Mouse (Mus musculus) liver, postnatal 0 days (tissue): ENCODE results near the gene Foxb2. TPM values are rescaled to one million over a fixed set of nuclear protein-coding genes. Genes with fewer than 3 reads are reported as not detected.
A peak's percentile ranks its signal among the peaks of the same experiment; 100 is the strongest.

Experiments
- ATAC-seq: fragments of 200-750 bp; cut with Nextera tagmentation; 2 replicates; pipeline ENCODE4 v1.8.0; 2017; ENCODE audit warnings: mild to moderate bottlenecking, moderate library complexity
- DNase-seq: peaks from one replicate; pipeline ENCODE4 v3.0.0-alpha.2; 2016
- H3K27ac ChIP-seq: fragments of 300-500 bp; sonication (generic); 2 replicates; pipeline ENCODE4 v1.5.1; 2014; ENCODE audit warnings: antibody characterized with exemption, moderate library complexity, mild to moderate bottlenecking, low read depth
- H3K27me3 ChIP-seq: fragments of 300-500 bp; sonication (generic); 2 replicates; pipeline ENCODE4 v1.6.1; 2014; ENCODE audit warnings: low read length, control low read depth, mixed read lengths; ENCODE audit not compliant: insufficient read depth
- H3K36me3 ChIP-seq: fragments of 300-500 bp; sonication (generic); replicated peaks from 2 replicates; pipeline ENCODE4 v1.6.1; 2014; ENCODE audit warnings: mild to moderate bottlenecking, control low read depth, low read length, moderate library complexity, mixed read lengths; ENCODE audit not compliant: insufficient read depth
- H3K4me1 ChIP-seq: fragments of 300-500 bp; sonication (generic); 2 replicates; pipeline ENCODE4 v1.6.1; 2014; ENCODE audit warnings: antibody characterized with exemption, mild to moderate bottlenecking, control low read depth; ENCODE audit not compliant: insufficient read depth
- H3K4me2 ChIP-seq: fragments of 300-500 bp; sonication (generic); 2 replicates; pipeline ENCODE4 v1.6.1; 2014; ENCODE audit warnings: low read depth, mild to moderate bottlenecking, low read length, moderate library complexity, mixed read lengths
- H3K4me3 ChIP-seq: fragments of 300-500 bp; sonication (generic); 2 replicates; pipeline ENCODE4 v1.5.1; 2014; ENCODE audit warnings: low read depth, low read length
- H3K9ac ChIP-seq: fragments of 300-500 bp; sonication (generic); replicated peaks from 2 replicates; pipeline ENCODE4 v1.6.1; 2014; ENCODE audit warnings: mild to moderate bottlenecking, moderate library complexity
- H3K9me3 ChIP-seq: fragments of 300-500 bp; sonication (generic); 2 replicates; pipeline ENCODE4 v1.6.1; 2016; ENCODE audit warnings: mild to moderate bottlenecking, control low read depth, low read length, mixed read lengths
- CTCF ChIP-seq: sonication (generic); IDR thresholded peaks from 2 replicates; pipeline ENCODE4 v1.5.1; 2016; ENCODE audit warnings: antibody characterized with exemption, low read depth
- EP300 ChIP-seq: IDR thresholded peaks from 2 replicates; pipeline ENCODE4 v1.6.1; 2016; ENCODE audit warnings: antibody characterized with exemption, low read depth, mild to moderate bottlenecking
- WGBS: fragments of 180-500 bp; shearing (Covaris S2); extraction: QIAGEN DNeasy Blood & Tissue Kit; methylation state at CpG from one replicate; pipeline ENCODE4 v1.1.7; 2014; ENCODE audit not compliant: insufficient replicate concordance; 5-methylcytosine and 5-hydroxymethylcytosine counted together
- polyA plus RNA-seq: library from polyadenylated mRNA; unstranded; fragments of >200 nt; fragmentation: Nextera tagmentation; extraction: Ambion mirVana; gene quantifications from 2 replicates; pipeline ENCODE4 v1.2.1, GENCODE M21; 2015

Gene Foxb2
- polyA plus RNA-seq, result not detected in 2 replicates

DNA sequence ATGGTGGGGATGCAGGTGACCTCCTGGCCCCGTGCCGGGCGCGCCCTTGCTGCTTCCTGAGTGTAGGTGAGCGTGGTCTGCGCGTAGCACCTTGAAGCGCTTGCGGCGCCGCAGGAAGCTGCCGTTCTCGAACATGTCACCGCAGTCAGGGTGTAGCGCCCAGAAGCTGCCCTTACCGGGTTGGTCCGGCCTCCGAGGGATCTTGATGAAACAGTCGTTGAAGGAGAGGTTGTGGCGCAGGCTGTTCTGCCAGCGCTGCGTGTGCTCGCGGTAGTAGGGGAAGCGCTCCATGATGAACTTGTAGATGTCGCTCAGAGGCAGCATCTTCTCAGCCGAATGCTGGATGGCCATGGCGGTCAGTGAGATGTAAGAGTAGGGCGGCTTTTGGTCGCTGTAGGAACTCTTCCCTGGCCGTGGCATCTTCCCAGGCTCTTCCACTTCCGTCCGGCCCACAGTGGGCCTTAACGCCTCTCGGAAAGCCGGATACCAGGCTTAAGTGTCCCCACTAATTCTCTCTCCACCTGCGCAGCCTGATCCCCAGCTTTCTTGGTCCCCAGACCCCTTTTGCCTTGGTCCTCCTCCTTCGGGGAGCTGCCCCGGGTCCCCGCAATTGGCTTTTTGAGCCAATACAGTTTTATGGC is at the start of gene Foxb2:
TSS of gene Foxb2 (minus strand) at position 585 of the 641 bp plus-strand sequence.
- Histone ChIP-seq H3K4me2 (peak within 1 kb of the TSS; percentile 62), H3K4me3 (peak within 1 kb of the TSS; percentile 42), H3K27me3 (peaks cover 100% of the 10 kb centered on the region), H3K9ac (no peak within 1 kb of the TSS), H3K27ac (no peak within 1 kb of the TSS), H3K4me1 (peaks cover 5% of the 10 kb centered on the region; the same call in 1 of the 2 replicates), H3K36me3 (no peaks in the 10 kb centered on the region), H3K9me3 (no peaks in the 10 kb centered on the region)
- ATAC-seq (no peak), DNase-seq (no peak)
- TF ChIP-seq CTCF (no peak), EP300 (no peak)
- WGBS, result 1% methylated on average over 40 of the region's 40 CpGs

DNA sequence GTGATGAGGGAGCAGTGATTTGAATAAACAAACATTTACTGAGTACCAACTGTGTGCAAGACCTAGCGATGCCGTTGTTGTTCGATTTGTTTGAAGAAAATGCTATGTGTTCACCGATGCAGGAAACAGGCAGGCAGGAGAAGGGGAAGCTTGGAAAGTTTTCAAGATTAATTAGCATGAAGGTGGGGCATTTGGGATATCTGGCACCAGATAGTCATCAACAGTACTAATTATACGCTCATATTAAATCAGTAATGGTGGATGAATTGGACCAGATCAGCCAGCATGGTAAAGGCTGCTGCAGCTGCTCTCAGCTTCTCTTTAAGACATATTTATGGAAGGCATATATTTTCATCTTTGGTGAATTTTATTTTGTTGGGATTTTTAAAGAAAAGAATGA is 37.9 kb upstream of the Foxb2 start:
- DNase-seq, result no peak
- Histone ChIP-seq H3K9me3 (no peaks in the 10 kb centered on the region), H3K27me3 (no peaks in the 10 kb centered on the region), H3K36me3 (no peaks in the 10 kb centered on the region), H3K4me1 (no peaks in the 10 kb centered on the region), H3K27ac (no peak overlapping the region), H3K4me3 (no peak overlapping the region), H3K4me2 (no peak overlapping the region), H3K9ac (no peak overlapping the region)
- no peak for TF ChIP-seq CTCF
- TF ChIP-seq EP300, result no peak
- no peak for ATAC-seq
- 75% methylated on average over 5 of the region's 5 CpGs for WGBS

DNA sequence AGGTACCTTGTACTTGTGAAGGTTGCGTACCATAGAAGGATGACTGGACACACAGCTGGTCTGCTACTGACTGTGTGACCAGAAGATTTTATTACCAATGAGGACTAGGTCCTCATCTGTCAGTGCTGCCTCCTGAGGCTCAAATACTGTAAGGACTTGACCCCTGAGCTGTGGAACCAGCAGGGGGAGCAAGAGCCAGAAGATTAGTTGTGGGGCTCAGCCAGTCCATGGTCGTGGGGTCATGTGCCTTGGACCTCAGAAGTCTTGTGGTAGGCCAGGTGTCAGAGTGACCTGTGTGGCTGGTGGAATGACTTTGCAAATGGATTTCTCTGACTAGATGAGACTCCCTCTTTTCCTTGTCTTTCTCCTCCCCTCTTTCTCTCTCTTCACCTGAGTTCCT is 29.5 kb upstream of the Foxb2 start:
- H3K4me2 ChIP-seq, result no peak overlapping the region
- H3K4me3 ChIP-seq, result no peak overlapping the region
- H3K27ac ChIP-seq, result no peak overlapping the region
- H3K27me3 ChIP-seq, result no peaks in the 10 kb centered on the region
- H3K9me3 ChIP-seq, result no peaks in the 10 kb centered on the region
- no peaks in the 10 kb centered on the region for H3K36me3 ChIP-seq
- WGBS, result 42% methylated on average over 2 of the region's 2 CpGs
- DNase-seq (peak; percentile 17), ATAC-seq (no peak)
- no peak overlapping the region for H3K9ac ChIP-seq
- H3K4me1 ChIP-seq, result no peaks in the 10 kb centered on the region
- TF ChIP-seq CTCF (peak; percentile 54), EP300 (no peak)

DNA sequence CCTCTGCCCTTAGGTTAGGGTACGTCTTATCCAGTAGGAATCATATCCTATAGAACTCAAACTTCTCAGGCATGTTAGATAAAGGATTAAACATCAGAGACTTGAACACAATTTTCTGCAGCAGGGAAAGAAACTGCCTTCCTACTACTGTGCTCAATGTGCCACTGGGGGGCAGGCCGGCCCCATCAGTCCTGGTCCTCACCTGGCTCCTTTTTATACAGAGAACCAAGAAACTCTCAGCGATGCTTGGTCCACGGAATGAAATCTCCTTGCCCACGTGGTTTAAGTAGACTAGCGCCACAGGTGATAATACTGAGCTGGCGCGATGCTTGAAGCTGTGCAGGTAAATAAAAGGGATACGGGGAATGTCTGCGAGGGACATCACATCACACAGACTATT is 26.1 kb upstream of the Foxb2 start:
- Histone ChIP-seq H3K36me3 (no peaks in the 10 kb centered on the region), H3K4me1 (no peaks in the 10 kb centered on the region), H3K9me3 (no peaks in the 10 kb centered on the region), H3K4me3 (no peak overlapping the region), H3K27ac (no peak overlapping the region), H3K27me3 (no peaks in the 10 kb centered on the region), H3K9ac (no peak overlapping the region), H3K4me2 (no peak overlapping the region)
- TF ChIP-seq CTCF (peak; percentile 29; the same call in 1 of the 2 replicates), EP300 (no peak)
- DNase-seq (no peak), ATAC-seq (no peak)
- WGBS, result 51% methylated on average over 10 of the region's 10 CpGs

DNA sequence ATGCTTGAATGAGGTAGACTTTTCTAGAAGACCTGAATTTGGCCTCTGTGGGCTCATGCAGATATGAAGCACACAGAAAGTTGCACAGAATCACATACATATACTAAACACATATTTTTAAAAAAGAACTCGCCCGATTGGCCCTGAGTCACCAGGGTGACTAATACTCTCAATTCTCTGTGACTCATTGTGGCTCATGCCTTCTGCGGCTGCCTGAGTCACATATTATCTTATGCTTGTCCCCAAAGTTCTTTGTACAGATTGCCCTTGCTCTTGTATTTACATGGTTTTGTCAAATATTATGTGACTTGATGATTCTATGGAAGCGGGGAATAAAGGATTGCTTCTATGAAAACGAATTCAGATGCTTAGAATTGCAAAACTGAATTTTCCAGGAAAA is 25.0 kb upstream of the Foxb2 start:
- no peak for DNase-seq

DNA sequence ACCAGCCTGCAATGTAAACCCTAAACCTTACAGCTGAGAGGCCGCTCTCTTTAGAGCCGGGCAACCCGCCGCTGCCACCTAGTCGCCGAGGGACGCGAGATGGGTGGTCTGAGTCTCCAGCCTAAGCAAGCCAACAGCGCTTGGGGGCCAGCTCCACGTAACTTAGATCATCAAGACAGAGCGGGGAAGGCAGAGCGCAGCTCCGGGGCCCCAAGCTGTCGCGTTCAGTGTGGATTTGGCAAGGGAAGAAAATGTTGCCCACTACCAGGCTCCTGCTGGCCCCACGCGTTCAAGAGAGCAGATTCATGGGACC is 2.8 kb upstream of the Foxb2 start:
- no peak overlapping the region for H3K4me3 ChIP-seq
- H3K9ac ChIP-seq, result no peak overlapping the region
- TF ChIP-seq CTCF, result no peak
- TF ChIP-seq EP300, result no peak
- no peak overlapping the region for H3K27ac ChIP-seq
- 1% methylated on average over 17 of the region's 17 CpGs for WGBS
- H3K27me3 ChIP-seq, result peaks cover 87% of the 10 kb centered on the region
- H3K36me3 ChIP-seq, result no peaks in the 10 kb centered on the region
- H3K9me3 ChIP-seq, result no peaks in the 10 kb centered on the region
- DNase-seq (no peak), ATAC-seq (no peak)
- no peak overlapping the region for H3K4me2 ChIP-seq
- H3K4me1 ChIP-seq, result peaks cover 5% of the 10 kb centered on the region; the same call in 1 of the 2 replicates

More for the DNA sequence above, 25.0 kb upstream of the Foxb2 start:
- H3K27ac ChIP-seq, result no peak overlapping the region
- H3K4me1 ChIP-seq, result no peaks in the 10 kb centered on the region
- H3K9me3 ChIP-seq, result no peaks in the 10 kb centered on the region
- TF ChIP-seq EP300 (no peak), CTCF (no peak)
- H3K36me3 ChIP-seq, result no peaks in the 10 kb centered on the region
- no peak for ATAC-seq
- no peak overlapping the region for H3K9ac ChIP-seq
- H3K4me2 ChIP-seq, result no peak overlapping the region
- H3K27me3 ChIP-seq, result no peaks in the 10 kb centered on the region
- 77% methylated on average over 5 of the region's 5 CpGs for WGBS
- H3K4me3 ChIP-seq, result no peak overlapping the region
